Mouse (Mus musculus) kidney, adult 2 months (tissue): Measurements from ENCODE around the gene Phactr4.

ENCODE experiments used
- CTCF ChIP-seq: fragments of 200-500 bp; conservative IDR thresholded peaks from 2 replicates; pipeline ENCODE4 v1.5.1; 2011; ENCODE audit warnings: low read depth, mild to moderate bottlenecking, control low read depth, low read length, moderate library complexity, mixed read lengths; ENCODE audit not compliant: insufficient read depth, insufficient read length
- POLR2A ChIP-seq: fragments of 200-500 bp; IDR thresholded peaks from one replicate; pipeline ENCODE4 v1.6.1; 2011; ENCODE audit warnings: low read depth, low read length, control low read depth

DNA sequence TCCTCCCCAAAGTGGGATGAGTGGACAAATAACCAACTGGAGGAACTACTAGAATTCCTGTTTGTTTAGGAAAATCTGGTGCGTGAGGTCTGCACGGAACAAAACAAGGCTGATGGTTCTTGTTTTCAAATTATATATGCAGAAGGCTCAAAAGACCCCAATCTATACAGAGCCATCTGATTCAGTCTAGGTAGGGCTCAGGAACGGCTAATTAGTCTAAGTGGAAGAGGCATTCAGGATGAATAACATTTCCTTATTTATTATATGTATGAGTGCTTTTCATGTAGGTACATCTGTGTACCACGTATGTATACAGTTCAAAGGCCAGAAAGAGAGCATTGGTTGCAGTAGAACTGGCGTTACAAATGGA is 76.5 kb downstream of the Phactr4 start:
- TF ChIP-seq CTCF (no peak), POLR2A (no peak)
